Mouse (Mus musculus) CH12F3 (cell line): ENCODE data around the gene Eif1ad.
"Not testable (repeated sequence)": the region's sequence is repeated elsewhere in the genome, so short reads cannot be mapped to it uniquely, and the experiment has no call there.

Experiments
- in situ Hi-C: fragments of 300-500 bp; cut with MboI; formaldehyde crosslinking; loops from 2 replicates; pipeline ENCODE4 v1.14.3; 2020; ENCODE audit warnings: low sequenced_read_pairs

The Eif1ad gene

GRCm38 (mm10) chr19:5366175-5367052 lies at the start of gene Eif1ad:
TSS of gene Eif1ad (plus strand) at chr19:5366741.
- in situ Hi-C loops: no loop called here

GRCm38 (mm10) chr19:5323801-5324200 lies 42.7 kb upstream of the Eif1ad start:
- in situ Hi-C loops: no loop called here

GRCm38 (mm10) chr19:5327970-5328369 lies 38.6 kb upstream of the Eif1ad start:
- in situ Hi-C loops: no loop called here

- in situ Hi-C loops: no loop called here
Observed at GRCm38 (mm10) chr19:5334741-5335140, 31.8 kb upstream of the Eif1ad start.

- in situ Hi-C loops: no loop called here
Observed at GRCm38 (mm10) chr19:5335441-5335840, 31.1 kb upstream of the Eif1ad start, which contains the start of gene Catsper1. TSS of gene Catsper1 (plus strand) at chr19:5335741.

- in situ Hi-C loops: no loop called here
Observed at GRCm38 (mm10) chr19:5337975-5338374, 28.6 kb upstream of the Eif1ad start.

GRCm38 (mm10) chr19:5341360-5341759 lies 25.2 kb upstream of the Eif1ad start:
- in situ Hi-C loops: no loop called here

- in situ Hi-C loops: no loop called here
Observed at GRCm38 (mm10) chr19:5345297-5346131, 21.0 kb upstream of the Eif1ad start.

- in situ Hi-C loops: no loop called here
Observed at GRCm38 (mm10) chr19:5348064-5348463, 18.5 kb upstream of the Eif1ad start.

- in situ Hi-C loops: no loop called here
Observed at GRCm38 (mm10) chr19:5348526-5349501, 17.7 kb upstream of the Eif1ad start.

- in situ Hi-C loops: not testable (repeated sequence)
Observed at GRCm38 (mm10) chr19:5349502-5349873, 17.1 kb upstream of the Eif1ad start, which contains the start of gene Cst6. TSS of gene Cst6 (minus strand) at chr19:5349574.

- in situ Hi-C loops: no loop called here
Observed at GRCm38 (mm10) chr19:5353609-5354008, 12.9 kb upstream of the Eif1ad start.

GRCm38 (mm10) chr19:5356080-5356479 lies 10.5 kb upstream of the Eif1ad start:
- in situ Hi-C loops: no loop called here

- in situ Hi-C loops: no loop called here
Observed at GRCm38 (mm10) chr19:5362186-5362585, 4.4 kb upstream of the Eif1ad start.

- in situ Hi-C loops: no loop called here
Observed at GRCm38 (mm10) chr19:5364124-5364523, 2.4 kb upstream of the Eif1ad start.

- in situ Hi-C loops: no loop called here
Observed at GRCm38 (mm10) chr19:5365751-5366150, 790 bp upstream of the Eif1ad start.

GRCm38 (mm10) chr19:5367053-5367359 lies 465 bp downstream of the Eif1ad start, which contains the start of gene Banf1:
TSS of gene Banf1 (minus strand) at chr19:5367168.
- in situ Hi-C loops: no loop called here

GRCm38 (mm10) chr19:5367455-5367854 lies 914 bp downstream of the Eif1ad start:
- in situ Hi-C loops: no loop called here

GRCm38 (mm10) chr19:5370932-5371331 lies 4.4 kb downstream of the Eif1ad start:
- in situ Hi-C loops: no loop called here

GRCm38 (mm10) chr19:5372724-5373123 lies 6.2 kb downstream of the Eif1ad start:
- in situ Hi-C loops: no loop called here

GRCm38 (mm10) chr19:5374177-5374576 lies 7.6 kb downstream of the Eif1ad start:
- in situ Hi-C loops: no loop called here
